Mouse (Mus musculus) limb, embryonic 12.5 days (tissue): ENCODE measurements around the gene Thbs1. TPM values are rescaled to one million over a fixed set of nuclear protein-coding genes. Genes with fewer than 3 reads are reported as not detected.

Experiments used
- ATAC-seq: fragments of 200-750 bp; cut with Nextera tagmentation; 2 replicates; pipeline ENCODE4 v1.8.0; 2017; ENCODE audit warnings: low read depth, moderate TSS enrichment; ENCODE audit not compliant: insufficient number of reproducible peaks, insufficient read depth, low FRiP score, low TSS enrichment
- H3K27ac ChIP-seq: fragments of 300-500 bp; sonication (generic); 2 replicates; pipeline ENCODE4 v1.5.1; 2016; ENCODE audit warnings: mild to moderate bottlenecking, moderate library complexity
- H3K27me3 ChIP-seq: fragments of 300-500 bp; sonication (generic); 2 replicates; pipeline ENCODE4 v1.6.1; 2016; ENCODE audit warnings: mild to moderate bottlenecking, moderate library complexity
- H3K36me3 ChIP-seq: fragments of 300-500 bp; sonication (generic); 2 replicates; pipeline ENCODE4 v1.6.1; 2016; ENCODE audit warnings: mild to moderate bottlenecking, moderate library complexity
- H3K4me1 ChIP-seq: fragments of 300-500 bp; sonication (generic); replicated peaks from 2 replicates; pipeline ENCODE4 v1.6.1; 2016
- H3K4me2 ChIP-seq: fragments of 300-500 bp; sonication (generic); 2 replicates; pipeline ENCODE4 v1.6.1; 2016; ENCODE audit warnings: mild to moderate bottlenecking, moderate library complexity
- H3K4me3 ChIP-seq: fragments of 300-500 bp; sonication (generic); replicated peaks from 2 replicates; pipeline ENCODE4 v1.5.1; 2016; ENCODE audit warnings: mild to moderate bottlenecking
- H3K9ac ChIP-seq: fragments of 300-500 bp; sonication (generic); replicated peaks from 2 replicates; pipeline ENCODE4 v1.6.1; 2016; ENCODE audit warnings: mild to moderate bottlenecking, moderate library complexity
- H3K9me3 ChIP-seq: fragments of 300-500 bp; sonication (generic); 2 replicates; pipeline ENCODE4 v1.6.1; 2016; ENCODE audit warnings: mild to moderate bottlenecking, moderate library complexity
- WGBS: fragments of 180-500 bp; shearing (Covaris S2); methylation state at CpG from one replicate; pipeline ENCODE4 v1.1.7; 2016; 5-methylcytosine and 5-hydroxymethylcytosine counted together
- polyA plus RNA-seq: library from polyadenylated mRNA; unstranded; fragments of >200 nt; fragmentation: Nextera tagmentation; extraction: Ambion mirVana; gene quantifications from 2 replicates; pipeline ENCODE4 v1.2.1, GENCODE M21; 2016

Gene Thbs1
- polyA plus RNA-seq, 1 experiment from 2014 or later, result 56.8 TPM

GRCm38 (mm10) chr2:118149855-118150563 is 38.3 kb downstream of the Thbs1 start:
- Histone ChIP-seq H3K4me3 (no peak overlapping the region), H3K27ac (no peak overlapping the region), H3K9me3 (no peaks in the 10 kb centered on the region), H3K4me2 (no peak overlapping the region), H3K27me3 (no peaks in the 10 kb centered on the region), H3K4me1 (0 out of 2 replicates have a peak, but pooled peaks cover 3% of the 10 kb centered on the region), H3K9ac (no peak overlapping the region), H3K36me3 (no peaks in the 10 kb centered on the region)
- no peak for ATAC-seq
- WGBS, result 76% methylated on average over 12 of the region's 12 CpGs

DNA sequence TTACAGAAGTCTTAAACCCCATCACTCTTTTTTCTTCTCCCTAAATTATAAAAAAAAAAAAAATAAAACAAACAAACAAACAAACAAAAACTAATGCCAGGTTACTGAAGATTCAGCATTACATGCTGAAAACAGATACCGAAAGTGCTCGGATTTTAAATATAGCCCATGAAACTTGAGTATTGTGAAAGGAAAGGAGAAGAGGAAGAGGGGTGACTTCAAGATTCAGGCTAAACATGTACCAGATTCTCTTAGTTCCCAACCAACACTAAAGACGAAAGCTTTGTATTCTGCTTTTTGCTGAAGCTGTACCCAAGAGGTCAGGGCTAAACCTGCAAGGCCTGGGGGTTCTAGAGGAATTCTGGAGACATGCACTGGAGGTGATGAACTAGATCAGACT is 46.4 kb downstream of the Thbs1 start:
- Histone ChIP-seq H3K4me1 (peaks cover 43% of the 10 kb centered on the region), H3K4me2 (no peak overlapping the region), H3K36me3 (no peaks in the 10 kb centered on the region), H3K9me3 (no peaks in the 10 kb centered on the region), H3K9ac (no peak overlapping the region), H3K27me3 (no peaks in the 10 kb centered on the region), H3K27ac (peak overlapping the region; percentile 23; the same call in 1 of the 2 replicates), H3K4me3 (no peak overlapping the region)
- WGBS, result 86% methylated on average over 3 of the region's 3 CpGs
- no peak for ATAC-seq

DNA sequence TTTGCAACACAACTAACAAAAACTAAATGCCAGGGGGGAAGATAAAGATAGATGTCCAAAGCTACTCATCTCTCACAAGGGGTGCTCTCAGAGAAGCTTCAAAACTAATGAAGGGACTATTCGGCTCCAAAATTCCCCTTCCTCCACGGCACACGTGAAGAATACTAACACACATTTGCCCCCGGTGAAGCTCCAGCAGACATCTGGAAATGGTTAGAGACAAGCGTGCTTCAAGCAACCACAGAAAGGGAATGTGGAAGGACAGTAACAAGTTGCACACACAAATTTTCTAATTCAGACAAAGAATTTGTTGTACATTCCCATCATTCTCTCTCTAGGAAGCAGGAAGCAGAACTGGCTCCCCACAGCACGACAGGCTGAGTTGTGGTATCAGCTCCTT is 47.5 kb downstream of the Thbs1 start:
- H3K9me3 ChIP-seq, result no peaks in the 10 kb centered on the region
- H3K4me2 ChIP-seq, result 0 out of 2 replicates have a peak overlapping the region, but pooled peaks have one; percentile 0
- no peak for ATAC-seq
- H3K4me3 ChIP-seq, result no peak overlapping the region
- H3K27me3 ChIP-seq, result no peaks in the 10 kb centered on the region
- no peak overlapping the region for H3K27ac ChIP-seq
- WGBS, result 13% methylated on average over 6 of the region's 6 CpGs
- no peak overlapping the region for H3K9ac ChIP-seq
- H3K4me1 ChIP-seq, result peaks cover 52% of the 10 kb centered on the region
- H3K36me3 ChIP-seq, result no peaks in the 10 kb centered on the region

DNA sequence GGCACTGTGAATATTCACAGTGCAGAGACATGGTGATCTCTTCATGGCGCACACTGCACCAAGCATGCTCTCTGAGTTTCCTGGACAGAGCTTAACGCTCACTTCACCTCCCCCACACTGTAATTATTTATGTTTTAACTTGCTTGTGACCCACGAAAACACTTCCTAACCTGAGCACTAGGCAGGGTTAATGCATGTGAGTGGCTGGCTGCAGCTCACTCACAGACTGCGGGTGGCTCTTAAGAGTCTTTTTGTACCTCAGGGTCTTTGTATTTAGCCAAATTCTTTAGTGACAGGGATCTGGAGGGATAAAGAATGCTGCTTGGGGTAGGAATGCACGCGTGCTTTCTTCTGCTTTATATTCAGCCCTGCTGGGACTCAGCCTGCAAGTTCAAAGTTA is 48.9 kb downstream of the Thbs1 start:
- Histone ChIP-seq H3K27me3 (no peaks in the 10 kb centered on the region), H3K36me3 (no peaks in the 10 kb centered on the region), H3K27ac (peak overlapping the region; percentile 41), H3K4me1 (peaks cover 55% of the 10 kb centered on the region), H3K9me3 (no peaks in the 10 kb centered on the region), H3K9ac (no peak overlapping the region), H3K4me2 (no peak overlapping the region), H3K4me3 (no peak overlapping the region)
- ATAC-seq, result no peak
- WGBS, result 27% methylated on average over 6 of the region's 6 CpGs

DNA sequence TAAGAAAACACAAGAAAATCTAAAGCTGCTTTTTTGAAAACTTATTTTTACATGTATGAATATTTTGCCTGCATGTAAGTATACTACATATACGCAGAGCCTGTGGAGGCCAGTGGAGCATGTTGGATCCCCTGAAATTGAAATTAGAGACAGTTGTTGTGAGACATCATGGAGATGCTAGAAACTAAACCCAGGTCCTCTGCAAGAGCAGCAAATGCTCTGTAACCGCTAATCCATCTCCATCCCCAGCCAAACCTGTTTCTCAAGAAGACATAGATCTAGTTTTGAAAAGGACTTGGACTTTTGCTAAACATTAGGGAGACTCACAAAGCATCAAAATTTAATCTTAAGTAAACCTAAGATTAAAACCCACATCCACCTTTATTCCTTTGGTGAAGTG is 49.3 kb downstream of the Thbs1 start:
- WGBS, result 87% methylated on average over 2 of the region's 2 CpGs
- no peak overlapping the region for H3K4me2 ChIP-seq
- no peaks in the 10 kb centered on the region for H3K36me3 ChIP-seq
- H3K4me3 ChIP-seq, result no peak overlapping the region
- H3K27me3 ChIP-seq, result no peaks in the 10 kb centered on the region
- no peak for ATAC-seq
- no peaks in the 10 kb centered on the region for H3K9me3 ChIP-seq
- H3K4me1 ChIP-seq, result peaks cover 55% of the 10 kb centered on the region
- no peak overlapping the region for H3K9ac ChIP-seq
- peak overlapping the region; percentile 41 for H3K27ac ChIP-seq

DNA sequence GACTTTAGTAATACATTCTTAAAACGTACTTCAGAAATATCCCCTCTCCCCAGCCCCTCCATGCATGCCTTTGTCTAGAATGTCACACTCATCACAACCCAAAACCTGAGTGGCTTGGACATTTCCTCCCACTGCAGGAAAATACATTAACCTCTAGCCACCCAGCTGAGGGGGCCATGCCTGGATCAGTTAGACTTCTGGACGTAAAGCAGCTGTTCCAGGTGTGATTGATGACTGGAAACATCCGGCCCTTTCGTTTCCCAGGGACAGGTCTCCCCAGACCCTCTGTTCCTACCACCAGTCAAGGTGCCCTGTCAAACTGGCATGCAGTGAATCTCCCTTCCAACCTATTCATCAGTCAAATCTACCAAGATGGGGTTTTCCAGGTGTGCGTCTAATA is 50.8 kb downstream of the Thbs1 start:
- ATAC-seq, result no peak
- Histone ChIP-seq H3K27ac (peak overlapping the region; percentile 53; the same call in 1 of the 2 replicates), H3K4me2 (peak overlapping the region; percentile 21; the same call in 1 of the 2 replicates), H3K9ac (no peak overlapping the region), H3K4me1 (peaks cover 55% of the 10 kb centered on the region), H3K4me3 (no peak overlapping the region), H3K27me3 (no peaks in the 10 kb centered on the region), H3K36me3 (no peaks in the 10 kb centered on the region), H3K9me3 (no peaks in the 10 kb centered on the region)
- WGBS, result 24% methylated on average over 5 of the region's 5 CpGs

DNA sequence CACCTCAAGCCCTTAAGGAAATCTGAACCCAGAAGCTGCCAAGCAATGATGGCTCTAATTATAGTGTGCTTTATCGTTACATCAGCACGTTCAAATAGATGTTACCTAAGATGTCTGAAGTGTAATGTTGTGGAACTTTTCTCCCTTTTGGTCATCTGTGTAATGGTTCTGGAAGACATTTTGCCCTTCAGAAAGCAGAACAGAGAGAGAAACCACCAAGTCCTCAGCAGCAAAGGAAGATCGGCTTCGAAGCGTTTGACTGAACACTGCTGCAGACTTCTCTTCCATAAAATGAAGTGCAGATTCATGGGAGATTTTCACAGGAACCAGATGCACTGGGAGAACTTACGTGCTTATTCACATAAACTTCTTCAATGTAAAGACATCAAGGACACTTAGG is 52.5 kb downstream of the Thbs1 start:
- Histone ChIP-seq H3K4me3 (no peak overlapping the region), H3K27me3 (no peaks in the 10 kb centered on the region), H3K4me1 (peaks cover 57% of the 10 kb centered on the region), H3K27ac (no peak overlapping the region), H3K4me2 (no peak overlapping the region), H3K36me3 (no peaks in the 10 kb centered on the region), H3K9ac (no peak overlapping the region), H3K9me3 (no peaks in the 10 kb centered on the region)
- no peak for ATAC-seq
- WGBS, result 64% methylated on average over 6 of the region's 6 CpGs

GRCm38 (mm10) chr2:118165691-118166090 is 54.0 kb downstream of the Thbs1 start:
- Histone ChIP-seq H3K9ac (no peak overlapping the region), H3K27me3 (no peaks in the 10 kb centered on the region), H3K4me2 (no peak overlapping the region), H3K4me1 (peaks cover 42% of the 10 kb centered on the region), H3K9me3 (no peaks in the 10 kb centered on the region), H3K4me3 (no peak overlapping the region), H3K27ac (no peak overlapping the region), H3K36me3 (no peaks in the 10 kb centered on the region)
- WGBS, result 89% methylated on average over 2 of the region's 2 CpGs
- no peak for ATAC-seq

DNA sequence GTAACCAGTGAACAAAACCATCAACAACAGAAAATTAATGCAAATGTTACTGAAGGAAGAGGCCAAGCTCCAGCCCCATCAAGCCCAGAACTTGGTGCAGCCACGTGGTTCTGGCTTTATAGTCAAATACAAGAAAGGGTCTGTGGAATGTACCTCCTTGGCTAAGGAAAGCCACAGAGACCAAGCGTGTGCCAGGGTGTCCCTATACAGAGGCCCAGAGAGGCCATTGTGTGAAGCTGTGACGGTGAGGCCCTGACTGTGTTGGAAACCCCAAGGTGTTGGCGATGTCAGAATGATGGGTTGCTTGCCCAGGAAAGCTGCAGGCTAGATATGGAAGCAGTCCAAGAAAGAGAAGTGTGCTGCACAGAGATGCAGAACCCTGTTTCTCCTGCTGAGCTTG is 56.1 kb downstream of the Thbs1 start:
- ATAC-seq, result no peak
- no peak overlapping the region for H3K9ac ChIP-seq
- no peaks in the 10 kb centered on the region for H3K36me3 ChIP-seq
- H3K27me3 ChIP-seq, result no peaks in the 10 kb centered on the region
- 77% methylated on average over 4 of the region's 4 CpGs for WGBS
- H3K4me3 ChIP-seq, result no peak overlapping the region
- H3K4me2 ChIP-seq, result no peak overlapping the region
- H3K27ac ChIP-seq, result no peak overlapping the region
- no peaks in the 10 kb centered on the region for H3K9me3 ChIP-seq
- peaks cover 28% of the 10 kb centered on the region for H3K4me1 ChIP-seq

GRCm38 (mm10) chr2:118168225-118168624 is 56.5 kb downstream of the Thbs1 start:
- Histone ChIP-seq H3K27me3 (no peaks in the 10 kb centered on the region), H3K9me3 (no peaks in the 10 kb centered on the region), H3K4me1 (peaks cover 23% of the 10 kb centered on the region), H3K4me3 (no peak overlapping the region), H3K36me3 (no peaks in the 10 kb centered on the region), H3K9ac (no peak overlapping the region), H3K4me2 (no peak overlapping the region), H3K27ac (0 out of 2 replicates have a peak overlapping the region, but pooled peaks have one; percentile 23)
- 67% methylated on average over 1 of the region's 1 CpGs for WGBS
- 0 out of 2 replicates have a peak, but pooled peaks have one; percentile 39 for ATAC-seq

GRCm38 (mm10) chr2:118174558-118175383 is 63.1 kb downstream of the Thbs1 start:
- Histone ChIP-seq H3K4me2 (no peak overlapping the region), H3K4me1 (no peaks in the 10 kb centered on the region), H3K27me3 (no peaks in the 10 kb centered on the region), H3K27ac (no peak overlapping the region), H3K4me3 (no peak overlapping the region), H3K9me3 (peaks cover 4% of the 10 kb centered on the region; the same call in 1 of the 2 replicates), H3K9ac (no peak overlapping the region), H3K36me3 (no peaks in the 10 kb centered on the region)
- 73% methylated on average over 10 of the region's 10 CpGs for WGBS
- ATAC-seq, result no peak
